Mouse (Mus musculus): ENCODE data around the gene Gm11627. TPM values are rescaled to one million over a fixed set of nuclear protein-coding genes. Genes with fewer than 3 reads are reported as not detected.

Gene Gm11627
- polyA plus RNA-seq, 1 experiment from 2014 or later = 13.9 TPM

DNA sequence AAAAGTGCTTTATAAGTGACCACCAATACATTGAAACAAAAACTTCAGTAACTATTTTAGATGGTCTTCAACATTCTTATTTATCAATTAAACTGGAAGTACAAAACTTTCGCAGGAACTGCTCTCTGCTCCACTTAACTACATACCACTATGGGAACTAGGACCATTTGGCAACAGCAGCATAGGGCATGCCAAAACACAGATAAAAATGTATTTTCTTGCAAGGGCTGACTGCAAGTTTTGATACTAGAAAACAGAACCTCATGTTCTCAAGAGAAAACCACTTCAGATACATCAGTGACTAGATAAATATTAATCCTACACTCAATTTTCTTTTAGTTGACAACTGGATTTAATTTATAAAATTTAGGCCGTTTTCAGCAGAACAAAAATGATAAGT is 45.2 kb downstream of the Gm11627 start:
- WGBS = 93% methylated on average over 2 of the region's 2 CpGs
- no peak for ATAC-seq (ENCODE audit: low FRiP score)
- H3K27ac ChIP-seq (ENCODE audit: low read depth, low read length) = no peak overlapping the region
- no peak overlapping the region for H3K9ac ChIP-seq (ENCODE audit: low read length)
- DNase-seq (ENCODE audit: low spot score, missing footprints) = no peak
- H3K36me3 ChIP-seq (ENCODE audit: control insufficient read depth, insufficient read depth, low read length) = no peaks in the 10 kb centered on the region; the same call in 1 of the 2 replicates
- no peaks in the 10 kb centered on the region for H3K27me3 ChIP-seq (ENCODE audit: control insufficient read depth, insufficient read depth, low read length)
- H3K4me3 ChIP-seq (ENCODE audit: low read depth, low read length) = no peak overlapping the region
- H3K4me1 ChIP-seq (ENCODE audit: control insufficient read depth, insufficient read depth, low read length) = no peaks in the 10 kb centered on the region
- H3K9me3 ChIP-seq (ENCODE audit: control insufficient read depth, low read length) = no peaks in the 10 kb centered on the region
- H3K4me2 ChIP-seq = no peak overlapping the region

DNA sequence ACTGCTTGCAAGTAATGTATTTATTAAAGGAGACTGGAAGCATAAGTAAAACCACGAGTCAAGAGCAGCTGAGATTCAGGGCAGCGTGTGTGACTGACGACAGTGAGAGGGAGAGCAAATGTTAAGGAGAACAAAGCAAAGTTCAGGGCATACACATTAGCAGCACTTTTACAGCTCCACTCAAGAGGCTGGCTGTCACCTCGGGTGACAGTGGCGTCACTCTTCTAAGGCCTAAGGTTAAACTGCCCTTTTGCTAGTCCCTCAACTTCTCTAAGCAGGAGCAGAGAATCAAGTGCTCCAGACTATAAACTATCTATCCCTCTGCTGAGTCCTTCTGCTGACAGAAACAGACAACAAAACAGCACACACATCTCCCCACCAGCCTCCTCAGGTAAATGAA is 47.8 kb downstream of the Gm11627 start:
- DNase-seq (ENCODE audit: low spot score, missing footprints) (no peak), ATAC-seq (ENCODE audit: low FRiP score) (no peak)
- no peaks in the 10 kb centered on the region for H3K36me3 ChIP-seq (ENCODE audit: control insufficient read depth, insufficient read depth, low read length)
- H3K4me3 ChIP-seq (ENCODE audit: low read depth, low read length) = no peak overlapping the region
- no peak overlapping the region for H3K4me2 ChIP-seq
- no peaks in the 10 kb centered on the region for H3K9me3 ChIP-seq (ENCODE audit: control insufficient read depth, low read length)
- H3K9ac ChIP-seq (ENCODE audit: low read length) = no peak overlapping the region
- H3K4me1 ChIP-seq (ENCODE audit: control insufficient read depth, insufficient read depth, low read length) = no peaks in the 10 kb centered on the region
- no peak overlapping the region for H3K27ac ChIP-seq (ENCODE audit: low read depth, low read length)
- 67% methylated on average over 5 of the region's 5 CpGs for WGBS
- no peaks in the 10 kb centered on the region for H3K27me3 ChIP-seq (ENCODE audit: control insufficient read depth, insufficient read depth, low read length)

Other genes starting within 250 kb of the Gm11627 start
- gene Slc4a1, start 213.3 kb downstream of the Gm11627 start, polyA plus RNA-seq (2014; fragmentation: Nextera tagmentation; extraction: Ambion mirVana) = 30.6 and 31.3 TPM in 2 replicates
- gene Rundc3a, start 186.1 kb downstream of the Gm11627 start, polyA plus RNA-seq (2014; fragmentation: Nextera tagmentation; extraction: Ambion mirVana) = 42.0 and 43.0 TPM in 2 replicates
- 167 and 193 TPM in 2 replicates for gene Slc25a39, start 171.5 kb downstream of the Gm11627 start, polyA plus RNA-seq (2014; fragmentation: Nextera tagmentation; extraction: Ambion mirVana)
- 36.8 and 39.3 TPM in 2 replicates for gene Grn, start 149.1 kb downstream of the Gm11627 start, polyA plus RNA-seq (2014; fragmentation: Nextera tagmentation; extraction: Ambion mirVana)
- gene Fam171a2, start 131.8 kb downstream of the Gm11627 start, polyA plus RNA-seq (2014; fragmentation: Nextera tagmentation; extraction: Ambion mirVana) = 7.2 and 10.6 TPM in 2 replicates
- 4.5 and 5.2 TPM in 2 replicates for gene Itga2b, start 109.3 kb downstream of the Gm11627 start, polyA plus RNA-seq (2014; fragmentation: Nextera tagmentation; extraction: Ambion mirVana)
- 42.5 and 43.8 TPM in 2 replicates for gene Gpatch8, start 23.1 kb downstream of the Gm11627 start, polyA plus RNA-seq (2014; fragmentation: Nextera tagmentation; extraction: Ambion mirVana)
- gene Fzd2, start 24.9 kb upstream of the Gm11627 start, polyA plus RNA-seq (2014; fragmentation: Nextera tagmentation; extraction: Ambion mirVana) = 27.1 and 27.3 TPM in 2 replicates
- gene Meioc, start 84.3 kb upstream of the Gm11627 start, polyA plus RNA-seq (2014; fragmentation: Nextera tagmentation; extraction: Ambion mirVana) = 0.40 and 0.62 TPM in 2 replicates
- gene Ccdc43, start 118.3 kb upstream of the Gm11627 start, polyA plus RNA-seq (2014; fragmentation: Nextera tagmentation; extraction: Ambion mirVana) = 62.1 and 67.1 TPM in 2 replicates
- gene Adam11, start 182.0 kb upstream of the Gm11627 start, polyA plus RNA-seq (2014; fragmentation: Nextera tagmentation; extraction: Ambion mirVana) = 13.6 and 13.8 TPM in 2 replicates
- gene Gjc1, start 240.2 kb upstream of the Gm11627 start, polyA plus RNA-seq (2014; fragmentation: Nextera tagmentation; extraction: Ambion mirVana) = 85.5 and 87.8 TPM in 2 replicates